Mouse (Mus musculus) ES-E14 (cell line): ENCODE measurements at regions not wholly inside any gene's neighbourhood (a gene's known extent, or its start where the extent isn't known, plus 50 kb on each side); places are given as distances from the start of the nearest gene placed in this dataset.

Source experiments
- HCFC1 ChIP-seq: IDR thresholded peaks from 2 replicates; pipeline ENCODE4 v1.6.1; 2012; ENCODE audit warnings: low read length, inconsistent platforms, borderline replicate concordance; ENCODE audit not compliant: insufficient read depth
- MAFK ChIP-seq: IDR thresholded peaks from 2 replicates; pipeline ENCODE4 v1.6.1; 2014; ENCODE audit warnings: mild to moderate bottlenecking, low read depth, low read length, inconsistent platforms; ENCODE audit not compliant: insufficient read depth
- ZC3H11A ChIP-seq: IDR thresholded peaks from 2 replicates; pipeline ENCODE4 v1.6.1; 2012; ENCODE audit warnings: low read depth, mild to moderate bottlenecking, inconsistent platforms, low read length, borderline replicate concordance

- no peak for TF ChIP-seq MAFK
- TF ChIP-seq HCFC1 = no peak
- TF ChIP-seq ZC3H11A = no peak
Observed at GRCm38 (mm10) chr10:67645821-67646220, 97.1 kb upstream of the Ado start.
